Mouse (Mus musculus) brain, embryonic 14.5 days (tissue): ENCODE data around the gene Sec14l5.

Experiments
- CTCF ChIP-seq: fragments of 200-500 bp; IDR thresholded peaks from 2 replicates; pipeline ENCODE4 v1.5.1; 2012; ENCODE audit warnings: inconsistent platforms, mild to moderate bottlenecking, moderate library complexity, borderline replicate concordance; ENCODE audit not compliant: insufficient read depth, insufficient read length; ENCODE audit errors: extremely low read depth
- POLR2A ChIP-seq: fragments of 200-500 bp; IDR thresholded peaks from 2 replicates; pipeline ENCODE4 v1.6.1; 2012; ENCODE audit warnings: mild to moderate bottlenecking, inconsistent platforms, borderline replicate concordance; ENCODE audit not compliant: poor library complexity, insufficient read depth, insufficient read length, severe bottlenecking; ENCODE audit errors: extremely low read depth

DNA sequence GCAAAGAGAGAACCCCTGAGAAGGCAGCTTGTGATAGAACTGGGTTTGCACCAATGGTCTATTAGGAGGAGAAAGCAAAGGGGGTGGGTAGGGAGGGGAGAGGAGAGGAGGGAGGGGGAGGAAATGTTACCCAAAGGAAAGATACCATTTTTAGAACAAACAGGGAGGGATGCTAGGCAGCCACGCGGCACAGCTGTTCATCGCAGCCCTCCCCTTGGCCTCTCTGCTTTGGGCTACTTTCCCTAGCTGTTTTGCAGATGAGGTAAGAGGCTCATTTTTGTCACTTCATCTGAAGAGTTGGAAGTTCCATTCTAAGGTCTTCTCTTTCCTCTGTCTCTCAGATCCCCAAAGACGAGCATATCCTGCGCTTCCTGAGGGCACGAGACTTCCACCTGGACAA lies 25.7 kb downstream of the Sec14l5 start:
- TF ChIP-seq POLR2A, result no peak
- no peak for TF ChIP-seq CTCF
